Mouse (Mus musculus) erythroblast, embryonic 14.5 days (primary cell): ENCODE results near the gene Ncmap.

Experiments
- GATA1 ChIP-seq: IDR thresholded peaks from 2 replicates; pipeline ENCODE4 v1.6.1; 2012; ENCODE audit warnings: low read length, inconsistent platforms, mixed read lengths
- TAL1 ChIP-seq: IDR thresholded peaks from 3 replicates; pipeline ENCODE4 v1.6.1; 2012; ENCODE audit warnings: low read length, inconsistent platforms, mixed read lengths

- no peak for TF ChIP-seq GATA1
- TF ChIP-seq TAL1: no peak
Observed at GRCm38 (mm10) chr4:135429990-135430760, 32.1 kb upstream of the Ncmap start.
